Mouse (Mus musculus): ENCODE results near the gene Fev. TPM values are rescaled to one million over a fixed set of nuclear protein-coding genes. Genes with fewer than 3 reads are reported as not detected.

The Fev gene
- polyA plus RNA-seq, 1 experiment, result not detected

- DNase-seq (ENCODE audit: low read depth), result no peak
Measured at GRCm38 (mm10) chr1:74880785-74881360, 4.3 kb downstream of the Fev start.

DNA sequence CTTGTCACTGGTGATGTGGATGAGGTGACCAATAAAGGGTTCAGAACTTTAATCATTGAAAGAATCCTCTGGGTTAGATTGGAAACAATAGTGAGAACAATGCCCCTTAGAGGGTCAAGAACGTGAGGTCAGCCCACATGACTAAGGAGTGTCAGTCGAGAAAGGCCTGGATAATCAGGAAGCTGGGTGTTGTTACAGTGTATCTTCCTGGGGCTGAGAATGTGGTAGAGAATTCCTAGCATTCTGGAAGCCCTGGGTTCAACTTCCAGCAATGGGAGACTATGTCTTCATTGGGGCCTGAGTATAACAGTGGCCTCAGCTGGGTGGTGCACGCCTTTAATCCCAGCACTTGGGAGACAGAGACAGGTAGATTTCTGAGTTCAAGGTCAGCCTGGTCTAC is 8.0 kb downstream of the Fev start:
- no peak for DNase-seq (ENCODE audit: low read depth)

GRCm38 (mm10) chr1:74872218-74872617 is 13.0 kb downstream of the Fev start:
- DNase-seq (ENCODE audit: low read depth), result no peak

DNA sequence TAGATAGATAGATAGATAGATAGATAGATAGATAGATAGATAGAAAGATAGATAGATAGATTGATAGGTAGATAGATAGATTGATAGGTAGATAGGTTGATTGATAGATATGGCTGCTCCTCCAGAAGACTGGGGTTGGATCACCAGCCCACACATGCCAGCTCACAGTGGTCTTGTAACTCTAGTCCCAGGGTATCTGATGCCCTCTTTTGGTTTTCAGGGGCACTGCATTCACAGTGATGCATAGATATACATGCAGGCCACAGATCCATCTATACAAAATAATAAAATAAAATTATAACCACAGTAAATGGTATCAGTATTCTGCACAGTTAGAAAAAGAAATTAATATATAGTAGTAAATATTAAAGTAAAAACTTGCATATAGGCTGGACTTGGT is 23.4 kb downstream of the Fev start:
- DNase-seq (ENCODE audit: low read depth), result no peak

GRCm38 (mm10) chr1:74859223-74859984 is 25.8 kb downstream of the Fev start:
- no peak for DNase-seq (ENCODE audit: low read depth)

- DNase-seq (ENCODE audit: low read depth), result no peak
Measured at GRCm38 (mm10) chr1:74858805-74859204, 26.4 kb downstream of the Fev start.

GRCm38 (mm10) chr1:74858171-74858719 is 27.0 kb downstream of the Fev start:
- DNase-seq (ENCODE audit: low read depth), result no peak

DNA sequence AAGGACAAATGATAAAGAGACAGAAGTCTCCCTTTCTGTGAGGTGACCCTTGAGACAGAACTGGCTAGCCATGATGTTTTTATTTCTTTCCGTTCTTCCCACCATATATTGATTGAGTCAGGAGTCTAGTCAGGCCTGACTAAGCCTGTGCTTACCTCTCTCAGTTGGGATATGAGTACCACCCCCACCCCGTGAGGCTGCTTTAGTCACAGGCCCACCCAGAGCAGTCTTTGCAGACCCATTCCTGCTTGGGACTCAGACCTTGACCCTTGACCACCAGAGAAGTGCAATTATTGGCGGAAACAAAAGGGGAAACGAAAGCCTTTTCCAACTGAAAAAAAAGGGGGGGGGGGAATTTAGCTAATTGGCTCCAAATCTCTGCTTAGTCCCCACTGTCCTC is 27.5 kb downstream of the Fev start:
- DNase-seq (ENCODE audit: low read depth), result no peak

DNA sequence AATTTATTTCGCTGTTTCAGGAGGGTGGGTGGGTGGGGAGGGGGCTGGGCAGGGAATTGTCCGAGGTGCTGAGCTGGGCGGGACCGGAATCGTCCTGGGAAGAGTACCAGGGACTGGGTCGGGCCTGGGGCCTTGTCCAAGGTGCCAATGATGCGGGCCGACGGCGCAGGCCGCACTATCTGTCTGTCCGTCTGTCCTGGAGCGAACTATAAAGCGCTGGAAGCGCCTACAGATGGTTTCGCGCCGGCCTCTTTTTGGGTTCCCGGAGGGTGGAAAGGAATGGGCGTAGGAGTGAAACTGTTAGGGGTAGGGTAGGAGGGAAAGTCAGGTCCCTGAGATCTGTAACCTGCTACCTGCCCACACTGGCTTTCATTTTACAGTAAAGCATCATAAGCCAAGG is 28.0 kb downstream of the Fev start:
- no peak for DNase-seq (ENCODE audit: low read depth)

DNA sequence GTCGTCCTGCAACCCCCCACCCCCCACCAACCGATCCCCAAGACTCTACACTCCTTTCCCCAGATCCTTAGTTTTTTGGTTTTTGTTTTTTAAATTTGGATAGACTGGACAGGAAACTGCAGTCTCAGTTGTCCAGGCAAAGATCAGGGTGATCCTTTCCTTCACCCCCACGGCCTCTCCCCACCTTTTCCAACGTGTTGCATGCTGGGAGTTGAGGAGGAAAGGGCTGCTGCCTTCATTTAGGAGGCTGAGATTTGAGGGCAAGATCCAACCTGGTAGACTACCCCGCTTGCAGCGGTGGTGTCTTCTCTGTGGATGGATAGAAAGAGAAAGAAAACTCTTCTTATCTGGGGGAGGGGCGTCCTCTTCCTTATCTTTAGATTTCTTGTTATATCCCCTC is 28.4 kb downstream of the Fev start:
- DNase-seq (ENCODE audit: low read depth), result no peak

DNA sequence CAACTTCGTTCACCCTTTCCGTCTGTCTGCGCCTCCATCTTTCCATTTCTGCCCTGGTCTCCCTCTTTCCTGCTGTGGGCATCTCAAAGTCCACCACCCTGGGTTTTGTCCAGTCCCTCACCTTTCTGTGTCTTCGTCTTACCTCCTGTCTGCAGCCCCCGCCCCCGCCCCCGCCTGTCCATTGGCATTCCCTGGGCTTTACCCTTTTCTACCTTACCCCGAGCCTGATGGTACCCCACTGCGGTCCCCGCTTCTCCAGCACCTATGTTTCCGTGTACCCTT is 28.8 kb downstream of the Fev start:
- no peak for DNase-seq (ENCODE audit: low read depth)

- no peak for DNase-seq (ENCODE audit: low read depth)
Measured at GRCm38 (mm10) chr1:74855651-74856438, 29.4 kb downstream of the Fev start.

GRCm38 (mm10) chr1:74855156-74855555 is 30.1 kb downstream of the Fev start:
- DNase-seq (ENCODE audit: low read depth), result no peak

- no peak for DNase-seq (ENCODE audit: low read depth)
Measured at GRCm38 (mm10) chr1:74854306-74855056, 30.7 kb downstream of the Fev start, which contains the start of gene Cdk5r2. Gene Cdk5r2 (plus strand): TSS chr1:74854934.

GRCm38 (mm10) chr1:74851001-74851775 is 34.0 kb downstream of the Fev start:
- DNase-seq (ENCODE audit: low read depth), result no peak

- no peak for DNase-seq (ENCODE audit: low read depth)
Measured at GRCm38 (mm10) chr1:74850251-74850650, 35.0 kb downstream of the Fev start.

- DNase-seq (ENCODE audit: low read depth), result no peak
Measured at GRCm38 (mm10) chr1:74848946-74849345, 36.3 kb downstream of the Fev start.

DNA sequence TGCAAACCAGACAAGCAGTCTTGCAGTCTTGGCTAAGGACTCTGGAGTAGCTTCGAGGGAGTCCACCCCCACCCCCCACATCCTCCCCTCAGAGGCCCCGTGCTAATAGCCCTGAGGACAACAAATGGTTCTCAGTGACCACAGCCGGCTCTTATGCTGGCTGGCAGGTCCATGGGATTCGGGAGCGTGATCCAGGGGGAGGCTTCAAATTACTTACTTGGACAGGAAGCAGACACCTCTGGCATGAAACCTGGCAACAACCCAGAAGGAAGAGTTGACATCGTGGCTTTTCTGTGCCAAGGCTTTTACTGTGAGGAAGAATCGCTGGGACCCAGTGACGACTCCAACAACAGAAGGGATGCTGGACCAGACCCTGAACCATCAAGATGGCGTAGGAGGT is 38.9 kb downstream of the Fev start:
- no peak for DNase-seq (ENCODE audit: low read depth)

DNA sequence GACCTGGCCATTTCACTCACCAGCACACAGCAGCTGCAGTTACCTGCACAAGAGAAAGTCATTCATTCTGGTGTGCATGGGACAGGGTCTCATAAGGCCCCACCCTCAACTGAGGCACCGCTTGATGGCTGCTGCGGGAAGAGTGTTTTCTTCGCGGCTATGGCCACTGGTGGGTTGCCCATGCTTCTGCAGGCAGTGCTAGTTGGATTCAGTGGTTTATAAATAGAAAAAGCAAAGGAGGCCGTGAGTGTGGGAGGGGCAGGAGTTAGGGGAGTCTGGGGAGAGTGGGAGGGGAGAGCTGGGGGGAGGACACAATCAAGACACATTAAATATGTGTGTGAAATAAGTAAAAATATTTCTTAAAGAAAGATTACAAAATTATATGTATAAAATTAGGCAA is 42.1 kb downstream of the Fev start:
- DNase-seq (ENCODE audit: low read depth), result no peak

- DNase-seq (ENCODE audit: low read depth), result no peak
Measured at GRCm38 (mm10) chr1:74833255-74833654, 52.0 kb downstream of the Fev start.
